Mouse (Mus musculus) thymus, postnatal 0 days (tissue): ENCODE measurements around the gene Tmem253. TPM values are rescaled to one million over a fixed set of nuclear protein-coding genes. Genes with fewer than 3 reads are reported as not detected.

Experiments used
- DNase-seq: peaks from one replicate; pipeline ENCODE4 v3.0.0-alpha.2; 2015; ENCODE audit warnings: low spot score
- polyA plus RNA-seq: library from polyadenylated mRNA; unstranded; fragments of >200 nt; fragmentation: Nextera tagmentation; extraction: Ambion mirVana; gene quantifications from 2 replicates; pipeline ENCODE4 v1.2.1, GENCODE M21; 2015

Gene Tmem253
- polyA plus RNA-seq = 0.90 and 1.5 TPM in 2 replicates

- no peak for DNase-seq
Measured at GRCm38 (mm10) chr14:52015445-52016100, at the start of gene Tmem253. Gene Tmem253, plus strand, starts transcription at chr14:52015658.

- no peak for DNase-seq
Measured at GRCm38 (mm10) chr14:51967400-51967799, 48.1 kb upstream of the Tmem253 start.

- no peak for DNase-seq
Measured at GRCm38 (mm10) chr14:51979252-51979651, 36.2 kb upstream of the Tmem253 start.

GRCm38 (mm10) chr14:51983251-51983650 lies 32.2 kb upstream of the Tmem253 start:
- DNase-seq = no peak

- DNase-seq = no peak
Measured at GRCm38 (mm10) chr14:51983855-51984246, 31.6 kb upstream of the Tmem253 start.

GRCm38 (mm10) chr14:51984247-51985231 lies 30.9 kb upstream of the Tmem253 start, which contains the start of gene Arhgef40:
Gene Arhgef40, plus strand, starts transcription at chr14:51984719.
- peak; percentile 39 for DNase-seq

GRCm38 (mm10) chr14:51985301-51986152 lies 29.9 kb upstream of the Tmem253 start:
- DNase-seq = no peak

- DNase-seq = no peak
Measured at GRCm38 (mm10) chr14:51986153-51986505, 29.3 kb upstream of the Tmem253 start.

- DNase-seq = no peak
Measured at GRCm38 (mm10) chr14:51987177-51987576, 28.3 kb upstream of the Tmem253 start.

- no peak for DNase-seq
Measured at GRCm38 (mm10) chr14:51988731-51989130, 26.7 kb upstream of the Tmem253 start.

- DNase-seq = peak; percentile 36
Measured at GRCm38 (mm10) chr14:51989461-51989970, 25.9 kb upstream of the Tmem253 start.

GRCm38 (mm10) chr14:51994453-51994852 lies 21.0 kb upstream of the Tmem253 start:
- no peak for DNase-seq

- no peak for DNase-seq
Measured at GRCm38 (mm10) chr14:51995219-51995871, 20.1 kb upstream of the Tmem253 start.

- no peak for DNase-seq
Measured at GRCm38 (mm10) chr14:51996231-51996841, 19.1 kb upstream of the Tmem253 start.

- no peak for DNase-seq
Measured at GRCm38 (mm10) chr14:51996866-51997265, 18.6 kb upstream of the Tmem253 start.

- DNase-seq = no peak
Measured at GRCm38 (mm10) chr14:51997483-51997882, 18.0 kb upstream of the Tmem253 start.

- peak; percentile 78 for DNase-seq
Measured at GRCm38 (mm10) chr14:52003981-52004495, 11.4 kb upstream of the Tmem253 start.

GRCm38 (mm10) chr14:52005141-52005540 lies 10.3 kb upstream of the Tmem253 start:
- no peak for DNase-seq

- DNase-seq = no peak
Measured at GRCm38 (mm10) chr14:52005616-52006015, 9.8 kb upstream of the Tmem253 start.

- peak; percentile 43 for DNase-seq
Measured at GRCm38 (mm10) chr14:52006241-52006640, 9.2 kb upstream of the Tmem253 start.
